Mouse (Mus musculus): Measurements from ENCODE around the gene Nfxl1. TPM values are rescaled to one million over a fixed set of nuclear protein-coding genes. Genes with fewer than 3 reads are reported as not detected.
A peak's percentile ranks its signal among the peaks of the same experiment; 100 is the strongest.
"Not testable (repeated sequence)": the region's sequence is repeated elsewhere in the genome, so short reads cannot be mapped to it uniquely, and the experiment has no call there.

The Nfxl1 gene
- 14.5 and 15.6 TPM in 2 replicates for polyA plus RNA-seq (2015; fragmentation: Nextera tagmentation; extraction: Ambion mirVana)

- Histone ChIP-seq H3K4me1 (replicated peaks) (peaks cover 13% of the 10 kb centered on the region), H3K27me3 (no peaks in the 10 kb centered on the region), H3K4me2 (peak within 1 kb of the TSS; percentile 89), H3K27ac (peak within 1 kb of the TSS; percentile 80), H3K9me3 (no peaks in the 10 kb centered on the region), H3K4me3 (peak within 1 kb of the TSS; percentile 88), H3K9ac (peak within 1 kb of the TSS; percentile 89), H3K36me3 (peaks cover 5% of the 10 kb centered on the region)
- peak; percentile 96 for ATAC-seq (ENCODE audit: low FRiP score)
- WGBS: under 1% methylated on average over 42 of the region's 42 CpGs
Measured at GRCm38 (mm10) chr5:72559544-72560049, at the start of gene Nfxl1. TSS of gene Nfxl1 (minus strand) at chr5:72559684.

- H3K9ac ChIP-seq: no peak overlapping the region
- no peak overlapping the region for H3K27ac ChIP-seq
- no peaks in the 10 kb centered on the region for H3K4me1 ChIP-seq (replicated peaks)
- H3K9me3 ChIP-seq: no peaks in the 10 kb centered on the region
- no peak for ATAC-seq (ENCODE audit: low FRiP score)
- no peaks in the 10 kb centered on the region for H3K27me3 ChIP-seq
- no peaks in the 10 kb centered on the region for H3K36me3 ChIP-seq
- no peak overlapping the region for H3K4me2 ChIP-seq
- 94% methylated on average over 4 of the region's 4 CpGs for WGBS
- H3K4me3 ChIP-seq: no peak overlapping the region
Measured at GRCm38 (mm10) chr5:72603138-72603537, 43.7 kb upstream of the Nfxl1 start.

GRCm38 (mm10) chr5:72601006-72601405 is 41.5 kb upstream of the Nfxl1 start:
- Histone ChIP-seq H3K9me3 (no peaks in the 10 kb centered on the region), H3K9ac (no peak overlapping the region), H3K4me3 (no peak overlapping the region), H3K4me1 (replicated peaks) (no peaks in the 10 kb centered on the region), H3K36me3 (no peaks in the 10 kb centered on the region), H3K4me2 (no peak overlapping the region), H3K27ac (no peak overlapping the region), H3K27me3 (no peaks in the 10 kb centered on the region)
- 10% methylated on average over 5 of the region's 5 CpGs for WGBS
- ATAC-seq (ENCODE audit: low FRiP score): no peak

DNA sequence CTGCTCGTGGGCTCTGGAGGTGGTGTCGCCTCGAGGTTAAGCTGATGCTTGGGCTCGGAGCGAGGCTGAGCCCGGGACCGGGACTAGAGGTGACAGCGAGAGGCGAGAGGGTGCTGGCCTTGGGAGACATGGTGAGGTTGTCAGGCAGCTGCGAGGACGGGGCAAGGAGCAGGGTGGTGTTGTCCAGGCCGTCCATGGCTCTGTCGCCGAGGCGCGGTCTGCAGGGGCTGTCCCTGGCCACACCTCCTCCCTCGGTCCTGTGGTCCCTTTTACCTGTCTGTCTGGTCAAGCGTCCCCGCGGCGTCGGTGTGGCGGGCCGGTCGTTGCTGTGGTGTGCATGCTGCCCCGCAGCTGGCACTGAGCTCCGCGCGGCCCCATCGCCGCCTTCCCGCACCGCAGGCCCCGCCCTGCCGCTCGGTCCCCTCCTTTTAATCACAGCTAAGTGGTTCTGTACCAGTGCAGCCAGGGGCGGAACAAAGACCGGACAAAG is 27.8 kb upstream of the Nfxl1 start, which contains the start of gene Gm5868:
Gm5868 (minus strand) TSS at position 360 of the 490 bp plus-strand sequence.
- Histone ChIP-seq H3K9ac (peak within 1 kb of the TSS; percentile 51), H3K4me3 (peak within 1 kb of the TSS; percentile 42), H3K36me3 (no peaks in the 10 kb centered on the region), H3K27ac (no peak within 1 kb of the TSS), H3K9me3 (no peaks in the 10 kb centered on the region), H3K27me3 (peaks cover 15% of the 10 kb centered on the region), H3K4me2 (peak within 1 kb of the TSS; percentile 61), H3K4me1 (replicated peaks) (peaks cover 7% of the 10 kb centered on the region)
- peak; percentile 90 for ATAC-seq (ENCODE audit: low FRiP score)
- 2% methylated on average over 38 of the region's 38 CpGs for WGBS

- WGBS: 48% methylated on average over 25 of the region's 25 CpGs
- H3K4me3 ChIP-seq: peak overlapping the region; percentile 42
- H3K9me3 ChIP-seq; H3K4me1 ChIP-seq (replicated peaks); H3K27ac ChIP-seq; H3K36me3 ChIP-seq: not testable (repeated sequence)
- peak overlapping the region; percentile 61 for H3K4me2 ChIP-seq
- peak; percentile 72 for ATAC-seq (ENCODE audit: low FRiP score)
- peak overlapping the region; percentile 51 for H3K9ac ChIP-seq
- peaks cover 15% of the 10 kb centered on the region for H3K27me3 ChIP-seq
Measured at GRCm38 (mm10) chr5:72586667-72587191, 27.2 kb upstream of the Nfxl1 start.

GRCm38 (mm10) chr5:72586122-72586521 is 26.6 kb upstream of the Nfxl1 start:
- H3K4me3 ChIP-seq: not testable (repeated sequence)

GRCm38 (mm10) chr5:72580970-72581332 is 21.5 kb upstream of the Nfxl1 start, which contains the start of gene Zar1:
TSS of gene Zar1 (minus strand) at chr5:72581254.
- not testable (repeated sequence) for H3K36me3 ChIP-seq, H3K9me3 ChIP-seq, H3K27ac ChIP-seq
- WGBS: 5% methylated on average over 19 of the region's 21 CpGs
- H3K9ac ChIP-seq: peak within 1 kb of the TSS; percentile 72
- peaks cover 20% of the 10 kb centered on the region for H3K27me3 ChIP-seq
- peak within 1 kb of the TSS; percentile 66 for H3K4me2 ChIP-seq
- H3K4me3 ChIP-seq: peak within 1 kb of the TSS; percentile 45
- H3K4me1 ChIP-seq (replicated peaks): peaks cover 11% of the 10 kb centered on the region
- ATAC-seq (ENCODE audit: low FRiP score): peak; percentile 69

More at GRCm38 (mm10) chr5:72586122-72586521, 26.6 kb upstream of the Nfxl1 start:
- not testable (repeated sequence) for H3K9me3 ChIP-seq; H3K4me1 ChIP-seq (replicated peaks); H3K9ac ChIP-seq; ATAC-seq (ENCODE audit: low FRiP score); H3K27ac ChIP-seq; H3K36me3 ChIP-seq; H3K4me2 ChIP-seq
- WGBS: 41% methylated on average over 7 of the region's 7 CpGs
- peaks cover 17% of the 10 kb centered on the region for H3K27me3 ChIP-seq

DNA sequence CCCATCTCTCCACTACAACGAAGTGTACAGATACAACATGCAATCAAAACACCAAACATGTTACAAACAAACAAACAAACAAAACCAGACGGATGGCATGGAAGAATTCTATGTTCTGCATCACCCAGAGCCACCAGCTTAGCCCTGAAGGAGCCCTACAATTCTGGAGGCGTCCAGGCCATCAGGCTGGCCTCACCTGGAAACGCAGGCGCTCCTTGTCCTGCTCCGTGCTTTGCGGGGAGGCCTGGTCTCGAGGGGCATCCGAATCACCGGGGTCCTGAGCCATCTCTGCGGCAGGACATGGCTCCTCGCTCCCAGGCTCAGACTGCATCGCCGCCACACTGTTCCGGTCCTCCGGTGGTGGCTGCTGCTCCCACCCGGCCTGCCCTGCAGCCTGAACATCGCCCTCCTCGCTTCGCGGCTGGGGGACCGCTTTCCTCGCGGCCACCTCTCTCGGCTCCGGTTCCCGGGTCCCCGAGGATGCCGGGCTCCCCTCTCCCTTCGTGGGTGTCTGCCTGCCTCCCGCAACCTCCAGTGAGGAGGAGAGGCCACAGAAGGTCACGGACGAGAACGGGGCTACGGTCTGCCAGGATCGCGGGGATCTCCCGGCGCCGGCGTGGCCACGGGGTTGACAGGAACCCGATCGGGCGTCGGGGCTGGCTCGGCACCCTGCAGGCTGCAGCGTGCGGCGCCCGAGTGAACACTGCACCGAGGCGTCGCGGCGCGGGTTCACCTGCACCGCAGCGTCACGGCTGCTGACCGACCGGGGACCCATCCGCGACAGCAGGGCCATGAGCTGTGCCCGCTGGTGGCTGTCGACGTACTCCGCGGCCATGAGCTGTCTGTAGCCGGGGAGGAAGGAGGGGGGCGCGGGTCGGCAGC is 20.8 kb upstream of the Nfxl1 start:
- Histone ChIP-seq H3K4me3 (peak overlapping the region; percentile 45), H3K27me3 (peaks cover 19% of the 10 kb centered on the region; the same call in 1 of the 2 replicates), H3K9ac (peak overlapping the region; percentile 72), H3K4me1 (replicated peaks) (peaks cover 11% of the 10 kb centered on the region), H3K4me2 (peak overlapping the region; percentile 66)
- not testable (repeated sequence) for H3K9me3 ChIP-seq, H3K36me3 ChIP-seq, H3K27ac ChIP-seq
- WGBS: 5% methylated on average over 50 of the region's 73 CpGs
- peak; percentile 82 for ATAC-seq (ENCODE audit: low FRiP score)

- H3K9me3 ChIP-seq, H3K4me3 ChIP-seq, H3K36me3 ChIP-seq, H3K9ac ChIP-seq, H3K27ac ChIP-seq: not testable (repeated sequence)
- WGBS: 28% methylated on average over 10 of the region's 10 CpGs
- Histone ChIP-seq H3K4me1 (replicated peaks) (peaks cover 11% of the 10 kb centered on the region), H3K4me2 (peak overlapping the region; percentile 66; the same call in 1 of the 2 replicates), H3K27me3 (peaks cover 19% of the 10 kb centered on the region; the same call in 1 of the 2 replicates)
- ATAC-seq (ENCODE audit: low FRiP score): peak; percentile 10
Measured at GRCm38 (mm10) chr5:72579599-72579998, 20.1 kb upstream of the Nfxl1 start.

DNA sequence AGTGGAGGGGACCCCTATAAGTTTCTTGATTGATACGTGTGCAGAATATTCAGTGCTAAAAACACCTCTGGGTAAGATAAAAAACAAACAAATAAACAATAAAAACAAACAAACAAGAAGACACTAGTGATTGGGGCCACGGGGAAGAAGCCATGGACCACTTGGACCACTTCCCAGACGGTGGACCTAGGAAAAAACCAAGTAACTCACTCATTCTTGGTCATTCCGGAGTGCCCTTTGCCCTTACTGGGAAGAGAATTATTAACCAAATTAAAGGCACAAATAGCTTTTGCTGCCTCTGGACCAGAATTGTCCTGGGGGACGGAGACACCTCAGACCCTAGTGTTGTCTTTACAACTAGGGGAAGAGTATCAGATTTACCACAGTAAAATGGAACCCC is 6.1 kb upstream of the Nfxl1 start:
- no peaks in the 10 kb centered on the region for H3K4me1 ChIP-seq (replicated peaks)
- no peak overlapping the region for H3K27ac ChIP-seq
- no peak overlapping the region for H3K4me3 ChIP-seq
- no peaks in the 10 kb centered on the region for H3K36me3 ChIP-seq
- no peak overlapping the region for H3K4me2 ChIP-seq
- no peaks in the 10 kb centered on the region for H3K27me3 ChIP-seq
- H3K9me3 ChIP-seq: peaks cover 12% of the 10 kb centered on the region; the same call in 1 of the 2 replicates
- ATAC-seq (ENCODE audit: low FRiP score): no peak
- WGBS: 85% methylated on average over 5 of the region's 5 CpGs
- no peak overlapping the region for H3K9ac ChIP-seq

DNA sequence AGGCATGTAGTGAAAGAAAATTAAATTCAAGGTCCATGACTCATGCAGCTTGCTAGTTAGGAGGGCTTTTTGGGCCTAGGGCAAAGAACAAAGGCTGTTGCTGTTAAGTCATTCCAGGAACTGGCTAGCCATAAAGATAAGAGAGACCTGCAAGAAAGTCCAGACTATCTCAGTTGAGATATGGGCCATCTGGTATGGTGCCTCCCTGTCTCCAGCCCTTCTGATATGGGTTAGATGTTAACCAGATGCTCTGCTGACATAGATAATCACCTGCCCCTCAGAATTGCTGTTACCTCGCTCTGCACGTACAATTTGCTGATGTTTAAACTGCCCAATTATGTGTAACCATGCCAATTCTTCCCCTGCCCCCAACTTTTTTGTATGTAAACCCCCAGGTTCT is 3.7 kb upstream of the Nfxl1 start:
- H3K36me3 ChIP-seq; ATAC-seq (ENCODE audit: low FRiP score); H3K9ac ChIP-seq; H3K9me3 ChIP-seq; H3K4me3 ChIP-seq; H3K27me3 ChIP-seq; H3K4me1 ChIP-seq (replicated peaks); H3K27ac ChIP-seq; H3K4me2 ChIP-seq: not testable (repeated sequence)
- 96% methylated on average over 2 of the region's 2 CpGs for WGBS

GRCm38 (mm10) chr5:72560976-72561628 is 1.6 kb upstream of the Nfxl1 start:
- Histone ChIP-seq H3K9ac (no peak overlapping the region), H3K27ac (no peak overlapping the region), H3K9me3 (no peaks in the 10 kb centered on the region), H3K27me3 (no peaks in the 10 kb centered on the region), H3K4me1 (replicated peaks) (peaks cover 13% of the 10 kb centered on the region), H3K4me2 (no peak overlapping the region), H3K4me3 (no peak overlapping the region), H3K36me3 (no peaks in the 10 kb centered on the region)
- whole genome bisulfite sequencing: 90% methylated on average over 3 of the region's 3 CpGs
- no peak for ATAC-seq (ENCODE audit: low FRiP score)
